Comparison of ENCODE assay signal across 9 mouse cellular contexts in the genomic region with DNA sequence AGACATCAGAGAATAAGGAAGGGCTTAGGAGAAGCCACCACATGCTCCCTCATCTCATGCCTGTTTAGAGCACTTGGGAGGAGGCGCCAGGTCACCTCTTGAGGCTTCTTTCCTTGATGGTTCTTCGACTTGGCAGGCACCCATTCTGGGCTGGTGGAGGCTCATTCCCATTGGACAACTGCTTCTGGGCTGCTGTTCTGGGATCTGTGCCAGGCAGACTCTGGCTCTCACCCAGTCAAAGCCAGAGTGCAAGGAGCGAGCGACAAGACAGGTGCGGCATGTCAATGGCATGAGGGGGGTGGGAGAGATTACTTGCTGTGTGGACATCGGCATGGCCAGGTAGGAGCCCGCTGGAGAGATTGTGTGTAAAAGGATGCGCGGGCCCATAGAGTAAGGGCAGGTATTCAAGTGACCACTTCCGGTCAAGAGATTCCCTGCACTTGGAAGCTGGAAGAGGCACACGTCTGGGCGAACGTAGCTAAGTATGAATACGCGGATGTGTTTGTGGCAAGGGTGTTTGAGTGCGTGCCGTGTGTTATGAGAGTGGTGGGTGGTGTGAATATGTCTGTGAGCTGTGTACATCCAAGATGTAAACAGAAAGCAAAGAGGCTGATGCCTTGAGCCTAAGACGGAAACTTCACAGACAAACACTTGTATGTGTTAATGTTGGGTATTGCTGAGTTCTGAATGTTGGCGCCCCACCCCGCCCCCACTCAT. TPM values are rescaled to one million over a fixed set of nuclear protein-coding genes. Genes with fewer than 3 reads are reported as not detected.
DNase-seq lines count a peak whose midpoint lies in the region; ATAC-seq and TF ChIP-seq lines count a peak whose summit lies in the region.
"Had no signal": no experiment of that assay in that cellular context is flagged by ENCODE, and none has a peak within 500 bp of the region (broad histone marks: within the 10 kb centered on the region; RNA-seq: fewer than 3 reads in every experiment).

No protein-coding gene starts in this region.

- H3K4me2 ChIP-seq in liver, embryonic 11.5 days, result no peak overlapping the region
- no peak overlapping the region for H3K4me2 ChIP-seq in forebrain, embryonic 16.5 days (ENCODE audit: low read length)
- H3K4me2 ChIP-seq: liver, embryonic 15.5 days had no signal

- 78% methylated on average over 20 of the region's 20 CpGs for WGBS in liver, adult 2 months
- 90% methylated on average over 20 of the region's 20 CpGs for WGBS in liver, embryonic 11.5 days
- WGBS in forebrain, embryonic 16.5 days, result 75% methylated on average over 20 of the region's 20 CpGs

- ATAC-seq in liver, embryonic 11.5 days (replicated peaks; ENCODE audit: low FRiP score), result no peak
- ATAC-seq in forebrain, embryonic 16.5 days, result no peak

- no peaks in the 10 kb centered on the region for H3K9me3 ChIP-seq in liver, embryonic 11.5 days (ENCODE audit: control insufficient read depth, low read length)
- H3K9me3 ChIP-seq in forebrain, embryonic 16.5 days (ENCODE audit: control insufficient read depth, low read length), result peaks cover 3% of the 10 kb centered on the region
- H3K9me3 ChIP-seq: liver, embryonic 15.5 days had no signal

- no peak for TF ChIP-seq CTCF in liver, adult 2 months (IDR thresholded peaks at IDR 0.05; ENCODE audit: low read depth, low read length)

- H3K27ac ChIP-seq in liver, adult 2 months (replicated peaks; ENCODE audit: insufficient read depth, low read depth, low read length), result no peak overlapping the region
- H3K27ac ChIP-seq in liver, embryonic 11.5 days (ENCODE audit: low read depth, low read length), result no peak overlapping the region
- H3K27ac ChIP-seq in forebrain, embryonic 16.5 days (ENCODE audit: low read length), result no peak overlapping the region
- H3K27ac ChIP-seq: liver, embryonic 15.5 days had no signal

- TF ChIP-seq POLR2A in liver, adult 2 months (IDR thresholded peaks at IDR 0.05; ENCODE audit: extremely low read depth, insufficient read depth, low read length), result no peak

- no peaks in the 10 kb centered on the region for H3K4me1 ChIP-seq in liver, adult 2 months (ENCODE audit: control insufficient read depth, insufficient read depth, low read length)
- H3K4me1 ChIP-seq in liver, embryonic 11.5 days (replicated peaks; ENCODE audit: control insufficient read depth, insufficient read depth, low read length), result no peaks in the 10 kb centered on the region
- H3K4me1 ChIP-seq in forebrain, embryonic 16.5 days (replicated peaks; ENCODE audit: control insufficient read depth, insufficient read depth, low read length), result 0 out of 2 replicates have a peak, but pooled peaks cover 4% of the 10 kb centered on the region
- H3K4me1 ChIP-seq: liver, embryonic 15.5 days had no signal

- H3K27me3 ChIP-seq in liver, adult 2 months (ENCODE audit: control insufficient read depth, insufficient read depth, low read length), result no peaks in the 10 kb centered on the region
- no peaks in the 10 kb centered on the region for H3K27me3 ChIP-seq in liver, embryonic 11.5 days (replicated peaks; ENCODE audit: control insufficient read depth, insufficient read depth, low read length)
- H3K27me3 ChIP-seq in forebrain, embryonic 16.5 days (replicated peaks; ENCODE audit: control insufficient read depth, insufficient read depth, low read length), result no peaks in the 10 kb centered on the region
- H3K27me3 ChIP-seq: liver, embryonic 15.5 days had no signal

- H3K4me3 ChIP-seq in liver, adult 2 months (ENCODE audit: insufficient read depth, low read depth, low read length), result no peak overlapping the region
- no peak overlapping the region for H3K4me3 ChIP-seq in liver, embryonic 11.5 days (ENCODE audit: low read depth, low read length)
- no peak overlapping the region for H3K4me3 ChIP-seq in forebrain, embryonic 16.5 days (replicated peaks; ENCODE audit: low read length)
- H3K4me3 ChIP-seq: liver, embryonic 15.5 days had no signal

- H3K36me3 ChIP-seq in liver, adult 2 months (ENCODE audit: control insufficient read depth, insufficient read depth, low read length), result no peaks in the 10 kb centered on the region
- H3K36me3 ChIP-seq in liver, embryonic 11.5 days (ENCODE audit: control insufficient read depth, insufficient read depth, low read length), result no peaks in the 10 kb centered on the region
- no peaks in the 10 kb centered on the region for H3K36me3 ChIP-seq in forebrain, embryonic 16.5 days (ENCODE audit: control insufficient read depth, insufficient read depth)
- H3K36me3 ChIP-seq: liver, embryonic 15.5 days had no signal

- H3K79me2 ChIP-seq in liver, adult 2 months (ENCODE audit: control insufficient read depth, insufficient read depth, low read length), result no peaks in the 10 kb centered on the region

- peak; percentile 65 for DNase-seq in liver, adult 2 months (ENCODE audit: extremely low read depth, low read depth, low spot score)
- DNase-seq in liver, embryonic 11.5 days (ENCODE audit: low spot score), result no peak
- DNase-seq in brain, adult 2 months (ENCODE audit: low read depth, low spot score), result peak; percentile 61
- DNase-seq in gonadal fat pad, adult 2 months (ENCODE audit: low read depth), result peak; percentile 5
- peak; percentile 89 to 90 for DNase-seq in kidney, postnatal 36 days
- DNase-seq in frontal cortex, postnatal 25 days (ENCODE audit: low spot score in 2 of 2), result no peak
- no peak for DNase-seq in thymus, postnatal 4 days

- H3K9ac ChIP-seq in liver, adult 2 months (ENCODE audit: low read depth, low read length), result no peak overlapping the region
- H3K9ac ChIP-seq in liver, embryonic 11.5 days (ENCODE audit: low read depth, low read length), result no peak overlapping the region
- no peak overlapping the region for H3K9ac ChIP-seq in forebrain, embryonic 16.5 days (replicated peaks; ENCODE audit: low read depth, low read length)
- H3K9ac ChIP-seq: liver, embryonic 15.5 days had no signal

RNA-seq across cellular contexts. Expression of gene Lrrn2, which starts 35.8 kb away (rescaled TPM):
- 0.07 TPM in 1 of 2 replicates, not detected in the other for total RNA-seq in liver, adult 2 months (2014; rRNA removed)
- not detected in 2 replicates for polyA plus RNA-seq in liver, adult 2 months (2012; rRNA removed)
- 1.3 and 1.4 TPM in 2 replicates for polyA plus RNA-seq in liver, embryonic 11.5 days (2014; fragmentation: Nextera tagmentation; extraction: Ambion mirVana)
- polyA plus RNA-seq in gonadal fat pad, adult 2 months (2012; rRNA removed), result 5.2 and 8.2 TPM in 2 replicates
- 48.6 and 53.8 TPM in 2 replicates for polyA plus RNA-seq in forebrain, embryonic 16.5 days (2015; fragmentation: Nextera tagmentation; extraction: Ambion mirVana)

Comparison
In these comparisons a context has a peak if more than half of its experiments do, and no peak if none do; other contexts are left out.
1. DNase-seq: peak in liver, adult 2 months (single experiment), brain, adult 2 months (single experiment), gonadal fat pad, adult 2 months (single experiment) and kidney, postnatal 36 days (2 of 2); none in liver, embryonic 11.5 days (single experiment), frontal cortex, postnatal 25 days (0 of 2) and thymus, postnatal 4 days (single experiment).